Mouse (Mus musculus): ENCODE measurements around the gene Fank1. TPM values are rescaled to one million over a fixed set of nuclear protein-coding genes. Genes with fewer than 3 reads are reported as not detected.

The Fank1 gene
- polyA plus RNA-seq, 1 experiment from 2014 or later: not detected

DNA sequence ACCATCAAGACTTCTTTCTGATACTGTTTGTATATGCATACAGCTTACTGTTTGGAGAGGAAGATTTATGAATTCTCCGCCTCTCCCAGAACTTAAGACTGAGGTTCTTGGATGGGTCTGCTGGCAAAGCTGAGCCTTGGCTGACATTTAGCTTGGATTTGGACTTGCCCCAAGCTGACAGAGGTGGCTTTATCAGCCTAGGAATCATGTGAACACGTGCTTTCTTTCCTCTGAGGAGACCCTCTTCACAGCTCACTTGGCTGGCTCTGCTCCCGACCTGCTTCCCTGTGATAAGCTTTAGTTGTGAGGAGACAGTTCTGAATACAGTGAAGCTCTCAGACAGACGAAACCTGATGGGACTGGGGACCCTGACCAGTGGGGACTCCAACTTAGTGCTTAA lies 33.0 kb upstream of the Fank1 start:
- 31% methylated on average over 4 of the region's 4 CpGs for WGBS
- no peaks in the 10 kb centered on the region for H3K27me3 ChIP-seq (ENCODE audit: control insufficient read depth, insufficient read depth, low read length)
- ATAC-seq (ENCODE audit: insufficient number of reproducible peaks, insufficient read depth, low FRiP score, low read depth): no peak
- H3K4me3 ChIP-seq (ENCODE audit: control insufficient read depth in 1 of 2, insufficient read depth in 1 of 2, low read depth in 1 of 2, low read length in 2 of 2): no peak overlapping the region
- peaks cover 27 to 58% of the 10 kb centered on the region in 2 experiments for H3K4me1 ChIP-seq (ENCODE audit: control insufficient read depth in 2 of 2, insufficient read depth in 2 of 2, low read length in 2 of 2)
- H3K36me3 ChIP-seq (ENCODE audit: control insufficient read depth, insufficient read depth, low read length): peaks cover 25% of the 10 kb centered on the region
- H3K9me3 ChIP-seq (ENCODE audit: control insufficient read depth, low read length): no peaks in the 10 kb centered on the region
- no peak overlapping the region for H3K4me2 ChIP-seq (ENCODE audit: low read length)
- peak overlapping the region; percentile 93 to 94 for H3K27ac ChIP-seq (replicated peaks in 1 of 2; ENCODE audit: control insufficient read depth in 1 of 2, insufficient read depth in 1 of 2, low read depth in 2 of 2, low read length in 2 of 2)
- H3K9ac ChIP-seq (ENCODE audit: low read length): peak overlapping the region; percentile 61

DNA sequence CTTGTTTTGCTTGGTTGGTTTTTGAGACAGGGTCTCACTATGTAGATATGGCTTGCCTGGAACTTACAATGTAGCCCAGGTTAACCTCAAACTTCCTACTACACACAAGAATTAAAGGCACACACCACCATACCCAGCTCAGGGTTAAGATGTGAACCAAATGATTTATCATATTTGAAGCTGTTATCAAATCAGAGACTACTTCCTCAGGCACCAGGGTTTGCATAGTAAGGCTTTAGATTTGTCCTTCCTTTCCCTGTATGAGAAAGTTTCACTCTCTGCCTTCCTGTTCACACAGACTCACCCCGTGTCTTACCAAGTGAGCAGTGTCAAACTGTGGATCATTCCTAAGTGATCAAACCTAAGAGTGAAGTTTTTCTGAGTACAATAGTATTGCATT lies 32.5 kb upstream of the Fank1 start:
- H3K9me3 ChIP-seq (ENCODE audit: control insufficient read depth, low read length): no peaks in the 10 kb centered on the region
- H3K4me2 ChIP-seq (ENCODE audit: low read length): peak overlapping the region; percentile 47
- peaks cover 30 to 64% of the 10 kb centered on the region in 2 experiments for H3K4me1 ChIP-seq (ENCODE audit: control insufficient read depth in 2 of 2, insufficient read depth in 2 of 2, low read length in 2 of 2)

DNA sequence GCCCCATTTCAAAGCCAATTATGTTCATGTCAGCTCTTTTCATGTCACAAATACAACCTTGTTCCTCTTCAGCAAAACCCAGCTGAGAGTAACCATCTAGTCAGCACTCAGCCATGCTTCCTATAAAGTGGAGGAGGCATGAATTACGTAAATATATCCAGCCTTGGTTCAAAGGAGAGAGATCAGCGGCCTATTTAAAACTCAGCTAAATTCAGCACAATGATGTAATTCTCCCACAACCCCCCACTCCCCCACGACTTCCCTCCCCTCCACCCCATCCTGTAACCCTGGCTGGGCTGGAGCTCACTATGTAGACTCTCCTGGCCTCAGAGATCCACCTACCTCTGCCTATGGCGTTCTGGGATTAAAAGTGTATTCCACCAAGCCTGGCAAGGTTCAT lies 32.0 kb upstream of the Fank1 start:
- Histone ChIP-seq H3K4me3 (ENCODE audit: control insufficient read depth in 1 of 2, insufficient read depth in 1 of 2, low read depth in 1 of 2, low read length in 2 of 2) (no peak overlapping the region), H3K9me3 (ENCODE audit: control insufficient read depth, low read length) (no peaks in the 10 kb centered on the region), H3K27me3 (ENCODE audit: control insufficient read depth, insufficient read depth, low read length) (no peaks in the 10 kb centered on the region), H3K9ac (ENCODE audit: low read length) (peak overlapping the region; percentile 61), H3K27ac (replicated peaks in 1 of 2; ENCODE audit: control insufficient read depth in 1 of 2, insufficient read depth in 1 of 2, low read depth in 2 of 2, low read length in 2 of 2) (peak overlapping the region; percentile 93 to 94), H3K36me3 (ENCODE audit: control insufficient read depth, insufficient read depth, low read length) (peaks cover 22% of the 10 kb centered on the region), H3K4me2 (ENCODE audit: low read length) (peak overlapping the region; percentile 47), H3K4me1 (ENCODE audit: control insufficient read depth in 2 of 2, insufficient read depth in 2 of 2, low read length in 2 of 2) (peaks cover 30 to 66% of the 10 kb centered on the region in 2 experiments)
- ATAC-seq (ENCODE audit: insufficient number of reproducible peaks, insufficient read depth, low FRiP score, low read depth): peak; percentile 81
- 5% methylated on average over 4 of the region's 4 CpGs for WGBS

More for the DNA sequence above, 32.5 kb upstream of the Fank1 start:
- no peak for ATAC-seq (ENCODE audit: insufficient number of reproducible peaks, insufficient read depth, low FRiP score, low read depth)
- no peak overlapping the region for H3K4me3 ChIP-seq (ENCODE audit: control insufficient read depth in 1 of 2, insufficient read depth in 1 of 2, low read depth in 1 of 2, low read length in 2 of 2)
- peak overlapping the region; percentile 61 for H3K9ac ChIP-seq (ENCODE audit: low read length)
- WGBS: 29% methylated on average over 1 of the region's 1 CpGs
- H3K36me3 ChIP-seq (ENCODE audit: control insufficient read depth, insufficient read depth, low read length): peaks cover 22% of the 10 kb centered on the region
- no peaks in the 10 kb centered on the region for H3K27me3 ChIP-seq (ENCODE audit: control insufficient read depth, insufficient read depth, low read length)
- H3K27ac ChIP-seq (replicated peaks in 1 of 2; ENCODE audit: control insufficient read depth in 1 of 2, insufficient read depth in 1 of 2, low read depth in 2 of 2, low read length in 2 of 2): peak overlapping the region; percentile 93 to 94

DNA sequence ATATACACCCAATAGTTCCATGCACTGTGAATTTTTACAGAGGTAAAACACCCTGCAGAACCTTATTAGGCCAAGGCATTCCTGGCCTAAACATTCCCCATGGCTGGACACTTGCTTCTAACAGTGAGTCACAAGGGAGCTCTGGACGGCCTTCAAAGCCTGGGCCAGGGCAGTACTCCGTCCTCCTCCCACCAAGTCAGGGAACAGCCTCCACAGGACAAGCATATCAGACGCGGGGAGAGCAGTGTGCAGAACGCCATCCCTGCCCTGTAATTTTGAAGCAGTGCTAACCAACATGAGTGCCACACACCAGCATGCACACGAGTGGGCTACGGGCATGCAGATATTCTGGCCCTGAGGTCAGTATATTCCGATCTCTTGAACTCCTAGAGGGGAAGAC lies 29.3 kb upstream of the Fank1 start:
- H3K36me3 ChIP-seq (ENCODE audit: control insufficient read depth, insufficient read depth, low read length): peaks cover 2% of the 10 kb centered on the region
- 0 out of 2 replicates have a peak overlapping the region, but pooled peaks have one; percentile 44 for H3K9ac ChIP-seq (ENCODE audit: low read length)
- WGBS: 47% methylated on average over 8 of the region's 8 CpGs
- H3K4me3 ChIP-seq (ENCODE audit: control insufficient read depth in 1 of 2, insufficient read depth in 1 of 2, low read depth in 1 of 2, low read length in 2 of 2): no peak overlapping the region
- no peaks in the 10 kb centered on the region for H3K9me3 ChIP-seq (ENCODE audit: control insufficient read depth, low read length)
- peaks cover 37 to 79% of the 10 kb centered on the region in 2 experiments for H3K4me1 ChIP-seq (ENCODE audit: control insufficient read depth in 2 of 2, insufficient read depth in 2 of 2, low read length in 2 of 2)
- ATAC-seq (ENCODE audit: insufficient number of reproducible peaks, insufficient read depth, low FRiP score, low read depth): no peak
- no peaks in the 10 kb centered on the region for H3K27me3 ChIP-seq (ENCODE audit: control insufficient read depth, insufficient read depth, low read length)
- no peak overlapping the region for H3K4me2 ChIP-seq (ENCODE audit: low read length)
- peak overlapping the region; percentile 61 to 66 for H3K27ac ChIP-seq (replicated peaks in 1 of 2; ENCODE audit: control insufficient read depth in 1 of 2, insufficient read depth in 1 of 2, low read depth in 2 of 2, low read length in 2 of 2)

DNA sequence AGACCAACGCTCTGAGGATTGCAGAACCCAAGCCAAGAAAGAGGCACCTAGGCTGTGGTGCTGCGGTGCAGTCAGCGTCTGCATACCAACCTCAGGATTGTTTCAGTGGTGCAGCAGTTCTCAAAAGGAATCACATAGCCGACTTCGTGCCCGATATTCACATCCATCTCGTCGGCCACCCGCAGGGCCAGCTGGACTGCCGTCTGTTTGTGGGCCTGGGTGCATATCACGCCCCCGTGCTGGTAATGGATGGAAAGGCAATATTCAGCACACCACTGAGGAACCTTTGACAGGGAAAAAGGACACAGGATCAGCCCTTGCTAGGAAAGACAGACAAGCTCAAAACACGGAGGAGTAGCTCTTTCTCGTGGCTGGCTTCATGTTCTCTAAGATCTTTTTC lies 27.9 kb upstream of the Fank1 start:
- Histone ChIP-seq H3K27ac (replicated peaks in 1 of 2; ENCODE audit: control insufficient read depth in 1 of 2, insufficient read depth in 1 of 2, low read depth in 2 of 2, low read length in 2 of 2) (peak overlapping the region; percentile 61 to 66), H3K4me2 (ENCODE audit: low read length) (no peak overlapping the region), H3K9ac (ENCODE audit: low read length) (0 out of 2 replicates have a peak overlapping the region, but pooled peaks have one; percentile 8), H3K36me3 (ENCODE audit: control insufficient read depth, insufficient read depth, low read length) (no peaks in the 10 kb centered on the region; the same call in 1 of the 2 replicates), H3K9me3 (ENCODE audit: control insufficient read depth, low read length) (no peaks in the 10 kb centered on the region), H3K4me1 (ENCODE audit: control insufficient read depth in 2 of 2, insufficient read depth in 2 of 2, low read length in 2 of 2) (peaks cover 31 to 67% of the 10 kb centered on the region in 2 experiments), H3K27me3 (ENCODE audit: control insufficient read depth, insufficient read depth, low read length) (no peaks in the 10 kb centered on the region), H3K4me3 (ENCODE audit: control insufficient read depth in 1 of 2, insufficient read depth in 1 of 2, low read depth in 1 of 2, low read length in 2 of 2) (no peak overlapping the region)
- WGBS: 63% methylated on average over 14 of the region's 14 CpGs
- no peak for ATAC-seq (ENCODE audit: insufficient number of reproducible peaks, insufficient read depth, low FRiP score, low read depth)

DNA sequence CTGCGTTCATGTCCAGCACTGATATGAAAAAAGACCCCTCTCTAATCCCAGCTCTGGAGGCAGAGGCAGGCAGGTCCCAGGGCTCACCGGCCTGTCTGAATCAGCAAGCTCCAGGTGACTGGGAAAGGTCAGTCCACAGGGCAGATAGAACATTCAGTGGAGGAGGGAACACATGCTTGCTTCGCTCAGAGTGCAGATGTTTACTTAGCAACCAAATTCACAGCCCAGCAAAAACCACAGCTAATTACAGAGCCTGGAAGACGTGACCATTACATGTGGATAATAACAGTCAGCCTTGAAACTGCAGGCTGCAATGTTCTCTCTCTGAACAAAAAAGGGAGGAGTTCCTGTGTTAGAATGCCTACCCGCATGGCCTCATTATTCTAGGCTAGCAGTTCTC lies 26.0 kb upstream of the Fank1 start:
- Histone ChIP-seq H3K4me1 (ENCODE audit: control insufficient read depth in 2 of 2, insufficient read depth in 2 of 2, low read length in 2 of 2) (peaks cover 25 to 51% of the 10 kb centered on the region in 2 experiments), H3K9ac (ENCODE audit: low read length) (peak overlapping the region; percentile 46; the same call in 1 of the 2 replicates), H3K27ac (replicated peaks in 1 of 2; ENCODE audit: control insufficient read depth in 1 of 2, insufficient read depth in 1 of 2, low read depth in 2 of 2, low read length in 2 of 2) (peak overlapping the region; percentile 57 to 82), H3K4me3 (ENCODE audit: control insufficient read depth in 1 of 2, insufficient read depth in 1 of 2, low read depth in 1 of 2, low read length in 2 of 2) (no peak overlapping the region), H3K36me3 (ENCODE audit: control insufficient read depth, insufficient read depth, low read length) (peaks cover 2% of the 10 kb centered on the region; the same call in 1 of the 2 replicates), H3K27me3 (ENCODE audit: control insufficient read depth, insufficient read depth, low read length) (no peaks in the 10 kb centered on the region), H3K9me3 (ENCODE audit: control insufficient read depth, low read length) (no peaks in the 10 kb centered on the region), H3K4me2 (ENCODE audit: low read length) (no peak overlapping the region)
- no peak for ATAC-seq (ENCODE audit: insufficient number of reproducible peaks, insufficient read depth, low FRiP score, low read depth)
- 48% methylated on average over 5 of the region's 5 CpGs for WGBS

DNA sequence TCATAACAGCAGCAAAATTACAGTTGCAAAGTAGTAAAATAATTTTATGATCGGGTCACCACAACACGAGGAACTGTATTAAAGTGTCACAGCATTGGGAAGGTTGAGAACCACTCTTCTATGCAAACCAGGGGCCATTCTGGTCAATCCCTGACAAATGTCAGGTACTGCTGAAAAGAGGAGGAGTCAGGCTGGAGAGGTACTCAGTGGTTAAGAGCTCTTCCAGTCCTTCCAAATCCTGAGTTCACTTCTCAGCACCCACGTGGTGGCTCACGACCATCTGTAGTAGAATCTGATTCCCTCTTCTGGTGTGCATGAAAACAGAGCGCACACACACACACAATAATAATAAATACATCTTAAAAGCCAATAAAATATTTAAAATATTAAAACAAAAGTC lies 25.5 kb upstream of the Fank1 start:
- Histone ChIP-seq H3K4me2 (ENCODE audit: low read length) (no peak overlapping the region), H3K9ac (ENCODE audit: low read length) (peak overlapping the region; percentile 46), H3K27me3 (ENCODE audit: control insufficient read depth, insufficient read depth, low read length) (no peaks in the 10 kb centered on the region), H3K4me1 (ENCODE audit: control insufficient read depth in 2 of 2, insufficient read depth in 2 of 2, low read length in 2 of 2) (peaks cover 25 to 51% of the 10 kb centered on the region in 2 experiments), H3K4me3 (ENCODE audit: control insufficient read depth in 1 of 2, insufficient read depth in 1 of 2, low read depth in 1 of 2, low read length in 2 of 2) (no peak overlapping the region), H3K27ac (replicated peaks in 1 of 2; ENCODE audit: control insufficient read depth in 1 of 2, insufficient read depth in 1 of 2, low read depth in 2 of 2, low read length in 2 of 2) (peak overlapping the region; percentile 57 to 82), H3K36me3 (ENCODE audit: control insufficient read depth, insufficient read depth, low read length) (peaks cover 2% of the 10 kb centered on the region; the same call in 1 of the 2 replicates), H3K9me3 (ENCODE audit: control insufficient read depth, low read length) (no peaks in the 10 kb centered on the region)
- no peak for ATAC-seq (ENCODE audit: insufficient number of reproducible peaks, insufficient read depth, low FRiP score, low read depth)
- WGBS: 38% methylated on average over 5 of the region's 5 CpGs

DNA sequence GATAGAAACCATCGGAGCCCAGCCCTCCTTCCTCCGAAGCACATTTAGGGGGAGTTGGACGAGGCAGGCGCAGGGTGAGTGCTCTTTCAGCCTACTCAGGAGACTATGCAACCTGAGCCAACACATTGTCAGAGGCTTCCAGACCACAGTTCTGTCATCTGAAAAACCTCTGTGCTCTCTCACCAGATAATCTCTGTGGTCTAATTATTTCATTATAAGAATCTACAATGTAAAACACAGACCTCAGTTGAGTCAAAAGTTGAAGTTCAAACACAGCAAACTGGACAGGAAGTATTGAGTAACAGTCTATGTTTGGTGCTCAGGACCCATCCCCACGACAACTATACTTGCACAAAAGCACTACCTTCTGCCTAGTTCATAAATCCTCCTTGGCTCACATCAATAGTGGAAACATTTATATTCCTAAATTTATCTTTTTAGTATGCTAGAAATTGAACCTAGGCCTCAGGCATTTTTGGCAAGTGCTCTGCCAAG lies 18.7 kb upstream of the Fank1 start:
- H3K4me2 ChIP-seq (ENCODE audit: low read length): peak overlapping the region; percentile 16; the same call in 1 of the 2 replicates
- WGBS: 44% methylated on average over 5 of the region's 5 CpGs
- peaks cover 6% of the 10 kb centered on the region for H3K9me3 ChIP-seq (ENCODE audit: control insufficient read depth, low read length)
- H3K4me3 ChIP-seq (ENCODE audit: control insufficient read depth in 1 of 2, insufficient read depth in 1 of 2, low read depth in 1 of 2, low read length in 2 of 2): no peak overlapping the region
- H3K27ac ChIP-seq (replicated peaks in 1 of 2; ENCODE audit: control insufficient read depth in 1 of 2, insufficient read depth in 1 of 2, low read depth in 2 of 2, low read length in 2 of 2): peak overlapping the region; percentile 8 to 24; a peak in 1 of 4 replicates
- no peak overlapping the region for H3K9ac ChIP-seq (ENCODE audit: low read length)
- ATAC-seq (ENCODE audit: insufficient number of reproducible peaks, insufficient read depth, low FRiP score, low read depth): no peak
- peaks cover 7 to 20% of the 10 kb centered on the region in 2 experiments for H3K4me1 ChIP-seq (ENCODE audit: control insufficient read depth in 2 of 2, insufficient read depth in 2 of 2, low read length in 2 of 2)
- 0 out of 2 replicates have a peak, but pooled peaks cover 14% of the 10 kb centered on the region for H3K36me3 ChIP-seq (ENCODE audit: control insufficient read depth, insufficient read depth, low read length)
- no peaks in the 10 kb centered on the region for H3K27me3 ChIP-seq (ENCODE audit: control insufficient read depth, insufficient read depth, low read length)

All from heart, embryonic 14.5 days (tissue).